Mouse (Mus musculus): ENCODE measurements around the gene Steap1.
A peak's percentile ranks its signal among the peaks of the same experiment; 100 is the strongest.

Gene Steap1

DNA sequence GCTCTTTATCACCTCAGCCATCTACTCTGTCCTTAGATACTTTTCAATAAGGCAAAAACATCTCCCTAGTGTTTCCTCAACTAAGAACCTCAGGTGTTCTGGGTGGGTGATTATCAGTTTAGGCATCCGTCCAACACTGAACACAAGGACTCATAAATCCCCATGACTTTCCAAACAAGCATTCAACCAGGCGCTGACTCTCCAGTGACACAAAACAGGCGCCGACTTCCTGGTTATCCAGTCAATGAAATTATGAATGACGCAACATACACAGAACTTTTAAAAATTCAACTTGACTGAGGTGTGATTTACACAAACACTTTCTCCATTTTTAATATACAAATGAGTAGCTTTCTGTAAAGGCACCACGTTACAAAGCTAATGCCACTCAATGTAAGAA lies 60.9 kb downstream of the Steap1 start:
- no peak for DNase-seq (ENCODE audit: extremely low spot score)

DNA sequence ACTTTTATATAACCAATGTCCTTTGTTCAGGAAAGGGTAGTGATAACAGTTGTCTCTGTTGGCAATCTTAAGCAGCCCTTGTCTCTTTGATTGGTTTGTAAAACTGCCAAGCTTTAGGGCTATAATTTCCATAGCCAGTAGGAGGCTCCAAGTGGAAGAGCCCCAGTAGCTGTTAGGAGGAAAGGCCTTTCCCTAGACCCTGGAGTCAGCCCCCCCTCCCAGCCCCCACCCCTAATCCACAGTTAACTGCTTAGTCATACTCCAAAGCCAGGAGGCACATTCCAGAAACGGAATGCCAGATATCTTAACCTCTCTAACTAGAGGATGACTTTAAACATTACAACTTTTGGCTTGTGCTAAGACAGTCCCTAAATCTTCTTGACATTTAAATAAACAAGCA lies 62.2 kb downstream of the Steap1 start:
- DNase-seq (ENCODE audit: extremely low spot score): peak; percentile 22
